Comparison of ENCODE assay signal across 17 mouse cellular contexts in the genomic region with DNA sequence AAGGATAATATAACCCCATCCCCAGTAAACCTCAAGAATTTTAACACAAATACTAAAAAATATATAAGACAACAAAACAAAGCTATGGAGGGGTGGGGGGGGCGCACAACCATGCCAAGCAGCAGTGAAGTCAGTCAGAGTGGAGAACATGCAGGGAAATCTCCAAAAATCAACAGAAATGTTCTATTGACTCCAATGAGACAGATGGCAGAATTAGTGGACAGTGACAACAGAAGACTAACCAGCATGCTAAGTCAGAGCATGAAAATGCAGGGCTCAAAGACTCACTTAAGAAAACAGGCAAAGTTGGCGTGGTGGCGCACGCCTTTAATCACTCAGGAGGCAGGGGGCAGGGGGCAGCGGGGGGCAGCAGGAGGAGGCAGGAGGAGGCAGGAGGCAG. TPM values are rescaled to one million over a fixed set of nuclear protein-coding genes. Genes with fewer than 3 reads are reported as not detected.
A peak's percentile ranks its signal among the peaks of the same experiment; 100 is the strongest.
DNase-seq lines count a peak whose midpoint lies in the region; ATAC-seq lines count a peak whose summit lies in the region.
"Had no signal": no experiment of that assay in that cellular context is flagged by ENCODE, and none has a peak within 500 bp of the region (broad histone marks: within the 10 kb centered on the region; RNA-seq: fewer than 3 reads in every experiment).

No protein-coding gene starts in this region.

- H3K4me3 ChIP-seq in hindbrain, embryonic 11.5 days (ENCODE audit: low read depth, low read length), result no peak overlapping the region
- no peak overlapping the region for H3K4me3 ChIP-seq in hindbrain, embryonic 14.5 days (replicated peaks; ENCODE audit: low read length)
- H3K4me3 ChIP-seq: embryonic facial prominence, embryonic 10.5 days; embryonic facial prominence, embryonic 12.5 days; forebrain, embryonic 13.5 days; forebrain, embryonic 15.5 days had no signal

- H3K9ac ChIP-seq in hindbrain, embryonic 11.5 days (ENCODE audit: low read depth, low read length), result no peak overlapping the region
- no peak overlapping the region for H3K9ac ChIP-seq in hindbrain, embryonic 14.5 days
- H3K9ac ChIP-seq: embryonic facial prominence, embryonic 12.5 days; forebrain, embryonic 13.5 days; forebrain, embryonic 15.5 days; forebrain, postnatal 0 days had no signal

- H3K9me3 ChIP-seq in hindbrain, embryonic 11.5 days (ENCODE audit: control insufficient read depth, low read length), result no peaks in the 10 kb centered on the region
- no peaks in the 10 kb centered on the region for H3K9me3 ChIP-seq in hindbrain, embryonic 14.5 days (ENCODE audit: control insufficient read depth, low read length)
- H3K9me3 ChIP-seq: embryonic facial prominence, embryonic 10.5 days; embryonic facial prominence, embryonic 12.5 days; forebrain, embryonic 13.5 days; forebrain, embryonic 15.5 days had no signal

- 71% methylated on average over 5 of the region's 5 CpGs for WGBS in hindbrain, embryonic 11.5 days
- WGBS in hindbrain, embryonic 14.5 days, result 76% methylated on average over 5 of the region's 5 CpGs

- ATAC-seq in cerebellum, adult (ENCODE audit: insufficient number of reproducible peaks, low FRiP score, low TSS enrichment), result peak; percentile 57; the same call in 1 of the 2 replicates
- no peak for ATAC-seq in hindbrain, embryonic 11.5 days (ENCODE audit: low FRiP score)
- ATAC-seq in hindbrain, embryonic 14.5 days (ENCODE audit: low FRiP score), result no peak
- ATAC-seq: forebrain, embryonic 13.5 days; forebrain, embryonic 15.5 days; forebrain, postnatal 0 days had no signal

- no peaks in the 10 kb centered on the region for H3K27me3 ChIP-seq in hindbrain, embryonic 11.5 days (ENCODE audit: control insufficient read depth, insufficient read depth, low read length)
- no peaks in the 10 kb centered on the region for H3K27me3 ChIP-seq in hindbrain, embryonic 14.5 days (ENCODE audit: control insufficient read depth, insufficient read depth, low read length)
- H3K27me3 ChIP-seq: embryonic facial prominence, embryonic 12.5 days; forebrain, embryonic 13.5 days; forebrain, embryonic 15.5 days had no signal

- H3K4me1 ChIP-seq in hindbrain, embryonic 11.5 days (replicated peaks; ENCODE audit: control insufficient read depth, insufficient read depth, low read length), result no peaks in the 10 kb centered on the region
- H3K4me1 ChIP-seq in hindbrain, embryonic 14.5 days (replicated peaks; ENCODE audit: control insufficient read depth, insufficient read depth, low read length), result no peaks in the 10 kb centered on the region
- H3K4me1 ChIP-seq: embryonic facial prominence, embryonic 12.5 days; forebrain, embryonic 13.5 days; forebrain, embryonic 15.5 days had no signal

- 0 out of 2 replicates have a peak overlapping the region, but pooled peaks have one; percentile 17 for H3K27ac ChIP-seq in hindbrain, embryonic 11.5 days (ENCODE audit: low read depth, low read length)
- H3K27ac ChIP-seq in hindbrain, embryonic 14.5 days, result no peak overlapping the region
- H3K27ac ChIP-seq: embryonic facial prominence, embryonic 10.5 days; embryonic facial prominence, embryonic 12.5 days; forebrain, embryonic 13.5 days; forebrain, embryonic 15.5 days had no signal

- DNase-seq in cerebellum, postnatal 36 days, result no peak
- DNase-seq in cerebellum, adult 9-10 months, result peak; percentile 70
- DNase-seq in cerebellum, adult 11 months, result no peak
- no peak for DNase-seq in hindbrain, embryonic 11.5 days (ENCODE audit: low spot score)
- no peak for DNase-seq in hindbrain, embryonic 14.5 days (ENCODE audit: low spot score)
- peak; percentile 80 for DNase-seq in brain, adult 2 months (ENCODE audit: low read depth, low spot score)
- DNase-seq: adrenal gland, adult 2 months; adrenal gland, postnatal 10 days; adrenal gland, postnatal 25 days; B cell, adult 2 months; cerebellum, adult 18-20 months; forebrain, postnatal 0 days had no signal

- no peaks in the 10 kb centered on the region for H3K36me3 ChIP-seq in hindbrain, embryonic 11.5 days (ENCODE audit: control insufficient read depth, insufficient read depth, low read length)
- no peaks in the 10 kb centered on the region for H3K36me3 ChIP-seq in hindbrain, embryonic 14.5 days (replicated peaks; ENCODE audit: control insufficient read depth, insufficient read depth)
- H3K36me3 ChIP-seq: embryonic facial prominence, embryonic 12.5 days; forebrain, embryonic 15.5 days had no signal

- H3K4me2 ChIP-seq in hindbrain, embryonic 11.5 days (replicated peaks; ENCODE audit: low read depth, low read length), result no peak overlapping the region
- no peak overlapping the region for H3K4me2 ChIP-seq in hindbrain, embryonic 14.5 days (replicated peaks)
- H3K4me2 ChIP-seq: embryonic facial prominence, embryonic 12.5 days; forebrain, embryonic 13.5 days; forebrain, embryonic 15.5 days had no signal

RNA-seq across cellular contexts. Expression of a gene that starts 40.6 kb away (rescaled TPM):
- polyA plus RNA-seq in hindbrain, embryonic 11.5 days (2014; fragmentation: Nextera tagmentation; extraction: Ambion mirVana), result 138 and 142 TPM in 2 replicates
- 94.4 and 103 TPM in 2 replicates for polyA plus RNA-seq in hindbrain, embryonic 14.5 days (2014; fragmentation: Nextera tagmentation; extraction: Ambion mirVana)

Comparison
In these comparisons a context has a peak if more than half of its experiments do, and no peak if none do; other contexts are left out.
1. DNase-seq: peak in cerebellum, adult 9-10 months (single experiment) and brain, adult 2 months (single experiment); none in cerebellum, postnatal 36 days (0 of 2), cerebellum, adult 11 months (single experiment), hindbrain, embryonic 11.5 days (single experiment) and hindbrain, embryonic 14.5 days (single experiment).